Mouse (Mus musculus) ES-Bruce4 (cell line): Measurements from ENCODE around the gene Krtcap3. TPM values are rescaled to one million over a fixed set of nuclear protein-coding genes. Genes with fewer than 3 reads are reported as not detected.
A peak's percentile ranks its signal among the peaks of the same experiment; 100 is the strongest.

Experiments used
- H3K27ac ChIP-seq: 2 replicates; pipeline ENCODE4 v1.5.1; 2012; ENCODE audit warnings: low read length, inconsistent platforms; ENCODE audit not compliant: insufficient read depth
- H3K27me3 ChIP-seq: 2 replicates; pipeline ENCODE4 v1.6.1; 2012; ENCODE audit warnings: mild to moderate bottlenecking, low read length, inconsistent platforms; ENCODE audit not compliant: control insufficient read depth, poor library complexity, insufficient read depth, severe bottlenecking
- H3K36me3 ChIP-seq: 2 replicates; pipeline ENCODE4 v1.6.1; 2012; ENCODE audit warnings: inconsistent platforms, mild to moderate bottlenecking, low read length, moderate library complexity; ENCODE audit not compliant: control insufficient read depth, poor library complexity, insufficient read depth, severe bottlenecking
- H3K4me1 ChIP-seq: one replicate; pipeline ENCODE4 v1.8.1; 2011; ENCODE audit warnings: low read length; ENCODE audit not compliant: control insufficient read depth, insufficient read depth
- H3K4me3 ChIP-seq: 2 replicates; pipeline ENCODE4 v1.5.1; 2011; ENCODE audit warnings: low read depth, mild to moderate bottlenecking, low read length
- H3K9ac ChIP-seq: 2 replicates; pipeline ENCODE4 v1.6.1; 2012; ENCODE audit warnings: low read depth, mild to moderate bottlenecking, inconsistent platforms; ENCODE audit not compliant: poor library complexity, severe bottlenecking
- H3K9me3 ChIP-seq: replicated peaks from 2 replicates; pipeline ENCODE4 v1.6.1; 2012; ENCODE audit warnings: mild to moderate bottlenecking, low read length, inconsistent platforms; ENCODE audit not compliant: control insufficient read depth, poor library complexity, insufficient read depth, severe bottlenecking
- CTCF ChIP-seq: IDR thresholded peaks from one replicate; pipeline ENCODE4 v1.8.1; 2011; ENCODE audit warnings: low read depth, low read length
- EP300 ChIP-seq: IDR thresholded peaks from 2 replicates; pipeline ENCODE4 v1.6.1; 2011; ENCODE audit warnings: low read depth, low read length; ENCODE audit not compliant: insufficient read depth
- POLR2A ChIP-seq: IDR thresholded peaks from one replicate; pipeline ENCODE4 v1.8.1; 2011; ENCODE audit warnings: low read length; ENCODE audit not compliant: insufficient read depth
- polyA plus RNA-seq: library from polyadenylated mRNA; stranded (reverse); fragments of >200 nt; gene quantifications from 2 replicates; pipeline ENCODE4 v1.2.4, GENCODE M21; 2011; ENCODE audit warnings: low read depth; ENCODE audit not compliant: missing spikeins, insufficient read depth, insufficient read length

The Krtcap3 gene
- polyA plus RNA-seq, 1 experiment: 17.4 TPM

DNA sequence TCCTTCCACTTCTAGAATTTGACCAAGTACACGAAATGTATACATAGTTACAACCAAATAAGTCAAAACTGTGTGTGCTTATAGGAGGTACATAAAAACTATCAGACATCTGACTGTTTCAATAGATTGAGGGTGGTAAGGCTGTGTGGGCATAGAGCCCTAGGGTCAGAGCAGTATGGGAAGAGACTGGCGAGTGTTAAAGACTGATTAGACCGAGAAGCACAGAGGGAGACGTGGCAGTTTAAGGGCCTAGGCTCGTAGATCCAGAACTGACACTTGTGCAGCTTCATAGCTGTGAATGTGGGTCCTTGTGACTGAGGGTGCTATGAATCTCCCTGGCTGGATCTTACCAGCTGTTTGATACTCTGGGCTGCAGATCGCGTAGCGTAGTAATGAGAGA is 3.4 kb downstream of the Krtcap3 start:
- no peak for TF ChIP-seq EP300
- TF ChIP-seq CTCF: no peak
- no peak for TF ChIP-seq POLR2A
- peaks cover 2% of the 10 kb centered on the region for H3K4me1 ChIP-seq
- H3K9ac ChIP-seq: no peak overlapping the region
- no peaks in the 10 kb centered on the region for H3K27me3 ChIP-seq
- H3K9me3 ChIP-seq: no peaks in the 10 kb centered on the region
- no peak overlapping the region for H3K4me3 ChIP-seq
- peaks cover 7% of the 10 kb centered on the region; the same call in 1 of the 2 replicates for H3K36me3 ChIP-seq
- peak overlapping the region; percentile 24; the same call in 1 of the 2 replicates for H3K27ac ChIP-seq

DNA sequence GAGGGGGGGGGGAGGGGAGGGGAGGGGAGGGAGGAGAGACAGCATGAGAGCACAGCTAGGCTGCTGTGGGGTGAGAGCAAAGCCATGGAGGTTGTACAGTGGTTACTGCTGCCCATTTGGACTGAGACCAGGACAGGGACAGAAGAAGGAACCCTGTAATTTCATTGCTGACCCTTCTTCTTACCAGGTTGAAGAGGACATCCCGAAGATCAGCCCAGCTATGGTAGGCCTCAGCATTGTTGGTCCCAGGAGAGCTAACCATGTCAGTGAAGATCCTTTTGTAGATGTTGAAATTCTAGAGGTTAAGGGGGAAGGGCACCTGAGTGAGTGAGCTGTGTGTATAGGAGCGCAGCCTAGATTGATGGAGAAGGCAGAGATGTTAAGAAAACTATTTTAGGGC is 3.9 kb downstream of the Krtcap3 start:
- TF ChIP-seq CTCF: no peak
- TF ChIP-seq POLR2A: no peak
- TF ChIP-seq EP300: no peak
- H3K4me1 ChIP-seq: peaks cover 2% of the 10 kb centered on the region
- no peaks in the 10 kb centered on the region for H3K27me3 ChIP-seq
- no peak overlapping the region for H3K9ac ChIP-seq
- H3K4me3 ChIP-seq: no peak overlapping the region
- peaks cover 4% of the 10 kb centered on the region; the same call in 1 of the 2 replicates for H3K36me3 ChIP-seq
- no peak overlapping the region for H3K27ac ChIP-seq
- no peaks in the 10 kb centered on the region for H3K9me3 ChIP-seq

GRCm38 (mm10) chr5:31255971-31256370 is 4.5 kb downstream of the Krtcap3 start:
- Histone ChIP-seq H3K4me1 (peaks cover 2% of the 10 kb centered on the region), H3K27me3 (no peaks in the 10 kb centered on the region), H3K4me3 (no peak overlapping the region), H3K36me3 (peaks cover 4% of the 10 kb centered on the region; the same call in 1 of the 2 replicates), H3K9ac (no peak overlapping the region), H3K27ac (no peak overlapping the region), H3K9me3 (no peaks in the 10 kb centered on the region)
- TF ChIP-seq EP300 (no peak), POLR2A (no peak), CTCF (no peak)

GRCm38 (mm10) chr5:31257616-31258015 is 6.1 kb downstream of the Krtcap3 start:
- H3K9me3 ChIP-seq: no peaks in the 10 kb centered on the region
- peaks cover 4% of the 10 kb centered on the region; the same call in 1 of the 2 replicates for H3K36me3 ChIP-seq
- H3K4me1 ChIP-seq: peaks cover 2% of the 10 kb centered on the region
- H3K9ac ChIP-seq: no peak overlapping the region
- H3K27ac ChIP-seq: no peak overlapping the region
- H3K27me3 ChIP-seq: no peaks in the 10 kb centered on the region
- TF ChIP-seq POLR2A (no peak), CTCF (no peak), EP300 (no peak)
- H3K4me3 ChIP-seq: no peak overlapping the region

- Histone ChIP-seq H3K36me3 (no peaks in the 10 kb centered on the region), H3K27me3 (no peaks in the 10 kb centered on the region), H3K9ac (no peak overlapping the region), H3K9me3 (no peaks in the 10 kb centered on the region), H3K4me1 (no peaks in the 10 kb centered on the region), H3K27ac (no peak overlapping the region), H3K4me3 (no peak overlapping the region)
- TF ChIP-seq POLR2A: no peak
- no peak for TF ChIP-seq CTCF
- no peak for TF ChIP-seq EP300
These were observed 14.6 kb downstream of the Krtcap3 start for GRCm38 (mm10) chr5:31266101-31266500.

- TF ChIP-seq EP300 (no peak), CTCF (no peak), POLR2A (no peak)
These were observed 16.2 kb downstream of the Krtcap3 start for GRCm38 (mm10) chr5:31267686-31268085.

More at GRCm38 (mm10) chr5:31267686-31268085, 16.2 kb downstream of the Krtcap3 start:
- Histone ChIP-seq H3K9ac (no peak overlapping the region), H3K27ac (no peak overlapping the region), H3K36me3 (no peaks in the 10 kb centered on the region), H3K9me3 (no peaks in the 10 kb centered on the region), H3K4me1 (no peaks in the 10 kb centered on the region), H3K27me3 (no peaks in the 10 kb centered on the region), H3K4me3 (no peak overlapping the region)
